Mouse (Mus musculus): ENCODE results near the gene Wipf2.

Wipf2 gene

GRCm38 (mm10) chr11:98944897-98945604 lies 81.6 kb downstream of the Wipf2 start:
- DNase-seq (ENCODE audit: low read depth) = peak; percentile 85

GRCm38 (mm10) chr11:98945605-98945977 lies 82.2 kb downstream of the Wipf2 start:
- DNase-seq (ENCODE audit: low read depth) = no peak

GRCm38 (mm10) chr11:98947969-98948569 lies 84.6 kb downstream of the Wipf2 start:
- peak; percentile 67 for DNase-seq (ENCODE audit: low read depth)

DNA sequence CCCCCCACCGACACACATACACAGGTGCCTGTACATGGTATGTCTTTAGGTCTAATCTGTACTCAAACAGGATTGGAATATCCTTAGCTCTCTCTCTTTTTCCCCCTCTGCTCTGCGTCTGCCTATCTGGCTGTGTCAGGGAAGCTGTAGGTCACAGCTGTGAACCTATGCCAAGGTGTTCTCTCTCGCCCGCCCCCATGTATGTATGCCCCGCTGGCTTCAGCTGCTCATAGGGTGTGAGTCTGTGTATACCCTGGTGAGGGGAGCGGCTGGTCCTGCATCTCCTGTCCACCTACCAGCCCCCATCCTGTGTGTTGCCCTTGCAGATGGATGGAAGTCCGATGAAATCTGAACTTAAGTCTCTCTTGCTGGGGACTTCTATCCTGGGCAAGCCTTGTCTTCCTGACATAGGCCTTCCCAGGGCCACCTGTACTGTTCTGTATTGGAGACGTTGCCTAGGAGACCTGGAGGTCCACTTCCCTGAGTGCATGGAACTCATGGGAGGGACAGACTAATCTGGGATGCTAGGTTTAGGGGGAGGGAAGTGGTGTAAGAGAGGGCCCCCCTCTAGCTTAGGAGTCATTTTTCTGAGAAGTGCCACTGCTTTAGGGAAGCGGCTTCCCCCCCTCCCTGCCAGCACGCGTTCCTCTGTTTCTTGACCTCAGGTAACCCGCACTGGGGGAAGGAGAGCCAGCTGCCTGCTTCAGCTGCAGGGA lies 86.0 kb downstream of the Wipf2 start:
- DNase-seq (ENCODE audit: low read depth) = no peak

GRCm38 (mm10) chr11:98949958-98950460 lies 86.6 kb downstream of the Wipf2 start:
- DNase-seq (ENCODE audit: low read depth) = no peak

GRCm38 (mm10) chr11:98950484-98950883 lies 87.0 kb downstream of the Wipf2 start:
- no peak for DNase-seq (ENCODE audit: low read depth)

GRCm38 (mm10) chr11:98951026-98951906 lies 87.8 kb downstream of the Wipf2 start:
- DNase-seq (ENCODE audit: low read depth) = no peak

DNA sequence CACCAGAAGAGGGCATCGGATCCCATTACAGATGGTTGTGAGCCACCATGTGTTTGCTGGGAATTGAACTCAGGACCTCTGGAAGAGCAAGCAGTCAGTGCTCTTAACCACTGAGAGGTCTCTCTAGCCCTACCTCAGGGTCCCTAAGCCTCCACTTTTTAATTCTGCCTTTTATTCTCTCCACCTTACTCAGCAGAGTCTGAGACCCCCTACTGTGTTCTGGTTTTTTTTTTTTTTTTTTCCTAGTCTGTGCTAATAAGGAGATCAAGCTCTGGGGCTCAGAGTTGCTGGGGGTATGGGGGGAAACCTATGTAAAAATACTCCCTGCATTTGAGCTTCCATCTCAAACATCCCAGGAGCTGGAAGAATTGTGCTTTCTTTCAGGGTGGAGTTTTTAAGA lies 88.7 kb downstream of the Wipf2 start:
- no peak for DNase-seq (ENCODE audit: low read depth)

- DNase-seq (ENCODE audit: low read depth) = no peak
These were observed 89.3 kb downstream of the Wipf2 start for GRCm38 (mm10) chr11:98952736-98953135.

DNA sequence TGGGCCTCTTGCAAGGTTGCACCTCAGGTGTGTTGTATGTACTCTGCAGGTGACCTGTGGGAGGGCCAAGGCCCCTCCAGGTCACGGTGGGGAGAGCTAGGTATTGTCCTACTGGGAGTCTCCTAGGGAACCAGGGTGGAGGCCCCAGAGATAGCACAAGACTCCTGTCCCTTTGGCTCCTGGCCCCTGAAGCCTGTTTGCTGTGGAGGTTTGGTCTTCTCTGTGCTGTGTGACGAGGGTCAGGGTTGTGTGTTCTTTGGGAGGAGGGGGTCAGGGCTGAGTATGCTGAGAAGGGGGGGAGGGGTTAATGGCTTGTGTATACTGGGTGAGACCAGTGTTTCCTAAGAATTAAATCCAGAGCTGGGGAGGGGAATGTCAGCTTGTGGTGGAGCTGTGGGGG lies 89.9 kb downstream of the Wipf2 start:
- DNase-seq (ENCODE audit: low read depth) = no peak

DNA sequence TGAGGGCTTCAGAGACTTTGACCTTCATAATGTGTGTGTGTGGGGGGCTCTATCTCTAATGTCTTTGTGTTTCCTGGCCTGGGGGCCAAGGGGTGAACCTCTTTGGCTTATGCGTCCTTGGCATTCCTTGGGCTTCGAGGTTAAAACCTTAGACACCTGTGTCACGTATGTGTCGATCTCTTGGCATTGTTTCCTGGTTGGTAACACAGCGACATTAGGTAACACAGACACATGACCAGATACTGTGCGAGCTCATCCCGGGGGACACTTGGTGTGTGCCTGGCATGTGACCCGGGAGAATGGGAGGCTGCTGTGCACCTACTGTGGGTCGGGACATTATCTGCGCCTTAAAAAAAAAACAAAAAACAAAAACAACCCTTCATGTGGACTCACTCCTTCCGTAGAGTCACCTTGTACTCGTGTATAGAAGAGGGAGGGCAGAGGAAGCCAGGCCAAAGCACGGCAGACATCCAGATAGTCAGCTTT lies 90.4 kb downstream of the Wipf2 start:
- DNase-seq (ENCODE audit: low read depth) = no peak

DNA sequence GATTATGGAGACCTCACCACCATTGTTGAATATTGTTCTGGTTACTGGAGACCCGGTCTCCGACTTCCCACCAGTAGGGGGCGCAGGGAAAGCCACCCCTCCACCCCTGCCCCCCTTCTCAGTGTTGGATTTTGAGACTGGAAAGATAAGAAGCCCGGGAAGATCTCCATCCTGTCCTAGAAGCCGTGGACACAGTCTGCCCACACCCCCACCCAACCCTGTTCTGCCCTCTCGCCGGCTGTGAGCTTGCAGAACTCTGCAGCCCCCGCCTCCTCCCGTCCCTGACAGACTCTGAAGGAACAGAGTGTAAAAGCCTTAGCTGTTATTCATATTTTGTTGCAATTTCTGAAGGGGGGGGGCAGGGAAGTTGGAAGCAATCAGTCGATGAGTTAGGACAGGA lies 90.9 kb downstream of the Wipf2 start:
- peak; percentile 79 for DNase-seq (ENCODE audit: low read depth)
